Mouse (Mus musculus) gastrocnemius, postnatal 25 days (tissue): Measurements from ENCODE around the gene Ferd3l. TPM values are rescaled to one million over a fixed set of nuclear protein-coding genes. Genes with fewer than 3 reads are reported as not detected.

Experiments used
- DNase-seq: peaks from one replicate; pipeline ENCODE4 v3.0.0; 2022
- total RNA-seq, 2 experiments: library from RNA; stranded (reverse); gene quantifications; 1 replicate in 1 of 2; 2 replicates in 1 of 2; pipeline ENCODE4 v1.2.3; 2021

Ferd3l gene
- total RNA-seq, 2 experiments from 2014 or later, result not detected

DNA sequence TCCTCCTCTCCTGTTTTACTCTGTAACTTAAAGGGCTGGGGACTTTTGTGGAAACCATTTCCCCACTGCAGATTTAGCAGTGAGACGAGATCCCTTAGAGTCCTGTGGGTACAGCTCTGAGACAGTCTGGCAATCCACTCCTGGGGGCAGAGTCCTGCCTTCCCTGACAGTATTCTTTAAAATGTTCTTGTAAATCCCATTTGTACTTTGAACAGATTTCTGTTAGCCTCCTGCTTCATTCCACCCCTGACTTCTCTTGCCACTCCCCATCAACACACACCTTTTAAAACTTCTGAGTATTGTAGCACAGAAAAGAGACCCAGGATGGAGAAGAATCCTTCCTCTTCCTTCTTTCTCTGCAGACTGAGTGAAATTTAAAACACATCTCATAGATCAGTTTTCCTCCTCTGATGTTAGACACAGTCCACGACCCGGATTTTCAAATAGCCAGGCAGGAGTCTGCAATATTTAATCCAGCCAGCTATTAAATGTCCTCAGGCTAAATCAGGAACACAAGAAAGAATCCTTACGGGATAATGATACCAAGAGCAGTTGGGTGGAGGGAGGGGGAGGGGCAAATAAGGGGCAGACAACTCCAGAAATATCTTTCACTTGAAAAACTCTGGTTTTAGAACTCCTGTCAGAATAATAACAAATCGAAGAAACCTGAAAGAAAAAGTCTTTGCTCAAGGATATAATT, 37.6 kb downstream of the Ferd3l start:
- DNase-seq, result no peak

DNA sequence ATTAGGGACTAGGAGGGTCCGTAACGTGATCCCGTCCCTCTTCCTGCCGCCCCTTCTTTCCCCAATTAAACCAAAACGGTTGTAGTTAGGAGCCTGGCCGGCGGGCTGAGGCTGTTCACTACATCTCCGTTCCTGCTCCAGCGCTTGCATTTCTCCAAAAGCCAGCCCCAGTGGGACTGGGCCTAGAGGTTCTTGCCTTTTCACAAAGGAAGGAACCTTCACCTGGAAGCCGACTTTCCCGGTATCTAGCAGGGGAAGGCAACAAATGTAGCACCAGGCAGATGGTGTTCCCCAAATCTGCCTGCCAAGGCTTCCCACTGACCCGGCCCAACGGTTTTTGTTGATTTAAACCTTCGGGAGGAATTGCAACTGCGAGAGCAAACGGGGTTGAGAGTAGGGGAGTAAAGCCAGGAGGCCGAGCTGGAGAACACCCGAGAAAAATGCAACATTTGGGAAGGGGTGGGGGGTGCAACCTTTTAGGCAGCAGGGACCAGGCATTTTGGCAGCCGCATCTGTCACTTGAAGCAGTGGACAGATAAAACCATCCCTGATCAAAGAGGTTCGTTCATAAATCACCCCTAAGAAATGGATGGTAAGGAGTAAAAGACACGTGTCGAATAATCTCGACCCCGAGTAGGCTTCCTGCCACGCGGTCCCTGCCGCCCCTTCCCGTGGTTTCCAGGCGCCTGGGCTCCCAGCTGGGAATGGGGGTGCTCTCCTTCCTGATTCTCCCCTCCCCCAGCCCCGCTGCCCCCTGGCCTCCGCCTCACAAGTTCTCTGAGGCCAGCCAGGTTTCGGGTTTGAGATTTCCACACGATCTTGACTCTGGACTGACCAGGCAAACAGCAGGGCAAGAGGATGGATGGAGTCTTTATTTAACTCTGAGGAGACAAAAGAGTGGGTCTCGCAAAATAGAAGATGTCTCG, 38.5 kb downstream of the Ferd3l start:
- peak; percentile 6 for DNase-seq

DNA sequence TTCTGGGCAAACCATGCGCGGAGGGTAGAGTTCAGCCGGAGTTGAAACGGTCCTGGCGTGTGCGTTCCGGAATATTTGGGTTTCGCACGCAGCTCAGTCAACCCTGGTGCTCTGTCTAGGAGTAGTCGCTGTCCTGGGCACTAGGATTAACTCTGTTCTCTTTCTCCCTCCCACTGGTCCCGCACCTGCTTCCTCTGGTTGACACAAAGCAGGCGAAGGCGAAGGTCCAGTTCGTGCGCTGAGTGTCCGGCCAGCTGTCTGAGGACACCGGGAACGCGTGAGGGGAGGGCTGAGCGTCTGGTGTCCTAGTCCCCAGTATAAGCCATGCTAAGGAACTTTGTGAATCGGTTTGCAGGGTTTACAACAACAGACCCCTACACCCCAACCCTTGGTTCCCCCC, 39.3 kb downstream of the Ferd3l start:
- no peak for DNase-seq

DNA sequence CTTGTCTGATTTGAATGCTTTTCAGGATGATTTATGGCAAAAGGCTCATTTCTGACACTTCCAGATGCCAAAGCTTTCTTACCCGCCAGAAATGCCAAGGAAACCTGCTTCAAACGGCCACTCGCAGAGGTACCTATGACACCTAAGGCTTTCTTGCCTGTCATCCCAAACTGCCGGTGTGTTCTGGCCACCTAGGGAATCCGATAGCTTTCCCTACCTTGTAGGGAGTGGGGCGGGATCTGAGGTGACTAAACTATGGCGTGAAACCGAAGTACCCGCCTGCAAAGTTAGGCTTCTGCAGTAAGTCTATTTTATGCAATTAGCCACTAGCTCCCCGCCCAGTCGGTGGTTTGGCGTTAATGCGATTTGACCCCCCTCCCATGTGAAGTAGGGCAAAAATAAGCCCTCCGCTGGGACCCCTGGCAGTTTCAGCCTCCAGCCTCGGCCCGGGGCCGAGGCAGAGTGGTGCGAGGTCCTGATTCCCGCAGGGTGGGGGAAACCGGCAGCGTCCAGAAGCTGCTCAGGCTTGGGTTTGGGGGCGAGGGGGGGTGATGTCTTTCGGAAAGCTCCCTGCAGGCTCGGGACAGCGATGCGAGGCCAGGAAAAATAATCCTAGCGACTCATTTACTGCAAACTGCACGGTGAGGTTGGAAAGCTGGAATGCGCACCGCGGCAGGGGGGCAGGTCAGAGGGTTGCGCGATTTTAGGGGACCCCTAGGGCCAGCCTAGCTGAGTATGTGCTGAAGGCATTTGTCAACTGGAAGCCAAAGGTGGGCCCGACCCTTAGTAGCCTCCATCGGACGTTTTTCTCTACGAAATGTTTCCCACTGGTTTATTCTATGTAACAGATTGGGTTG, 40.0 kb downstream of the Ferd3l start:
- DNase-seq, result no peak

DNA sequence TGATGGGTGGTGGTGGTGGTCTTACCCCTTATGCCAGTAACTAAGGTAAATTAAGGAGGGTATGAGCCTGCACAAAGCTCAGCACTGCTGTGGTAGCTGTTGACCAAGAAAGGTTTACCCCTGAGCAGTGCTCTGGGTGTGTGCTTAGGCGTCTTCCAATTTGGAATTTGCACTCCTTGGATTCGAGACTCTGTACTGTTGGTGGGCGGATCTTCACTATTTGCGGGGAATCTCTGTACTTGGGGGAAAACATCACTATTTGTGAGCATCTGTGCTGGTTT, 40.6 kb downstream of the Ferd3l start:
- no peak for DNase-seq

Other genes starting within 250 kb of the Ferd3l start
- 1 to 10 TPM; 1.8 to 4.9 TPM for gene Twist1, start 29.2 kb downstream of the Ferd3l start, total RNA-seq